Mouse (Mus musculus) ES-E14 (cell line): ENCODE results near the gene Bach1. TPM values are rescaled to one million over a fixed set of nuclear protein-coding genes. Genes with fewer than 3 reads are reported as not detected.

Experiments used
- DNase-seq: peaks from one replicate; pipeline ENCODE4 v3.0.0-alpha.2; 2013; ENCODE audit warnings: low read depth, low spot score
- H3K27ac ChIP-seq: 2 replicates; pipeline ENCODE4 v1.5.1; 2012; ENCODE audit warnings: low read depth, mild to moderate bottlenecking, low read length, moderate library complexity, mixed read lengths; ENCODE audit not compliant: poor library complexity, insufficient read depth, severe bottlenecking
- H3K36me3 ChIP-seq: 2 replicates; pipeline ENCODE4 v1.6.1; 2012; ENCODE audit warnings: mild to moderate bottlenecking, low read length, moderate library complexity, mixed read lengths; ENCODE audit not compliant: control insufficient read depth, poor library complexity, insufficient read depth, severe bottlenecking
- H3K4me1 ChIP-seq, 2 experiments: fragments of 150-350 bp in 1 of 2; sonication (generic) in 1 of 2; 2 replicates each; pipeline ENCODE4 v1.6.1; 2012; ENCODE audit warnings: low read length in 2 of 2, mild to moderate bottlenecking in 1 of 2, mixed read lengths in 1 of 2; ENCODE audit not compliant: control insufficient read depth in 2 of 2, insufficient read depth in 2 of 2, poor library complexity in 1 of 2
- H3K4me3 ChIP-seq, 2 experiments: fragments of 150-350 bp in 1 of 2; sonication (generic) in 1 of 2; 2 replicates each; pipeline ENCODE4 v1.5.1; 2012; ENCODE audit warnings: low read length in 2 of 2, low read depth in 1 of 2, mild to moderate bottlenecking in 1 of 2, mixed read lengths in 1 of 2; ENCODE audit not compliant: insufficient read depth in 1 of 2, poor library complexity in 1 of 2, severe bottlenecking in 1 of 2
- H3K9ac ChIP-seq: 2 replicates; pipeline ENCODE4 v1.6.1; 2012; ENCODE audit warnings: low read depth, mild to moderate bottlenecking, low read length, mixed read lengths; ENCODE audit not compliant: poor library complexity, insufficient read depth, severe bottlenecking
- H3K9me3 ChIP-seq: fragments of 150-350 bp; sonication (generic); 2 replicates; pipeline ENCODE4 v1.6.1; 2012; ENCODE audit warnings: low read depth, mild to moderate bottlenecking, low read length; ENCODE audit not compliant: control insufficient read depth, insufficient read depth
- CHD2 ChIP-seq: IDR thresholded peaks from 2 replicates; pipeline ENCODE4 v1.6.1; 2014; ENCODE audit warnings: mild to moderate bottlenecking, low read depth, low read length, inconsistent platforms
- HCFC1 ChIP-seq: IDR thresholded peaks from 2 replicates; pipeline ENCODE4 v1.6.1; 2012; ENCODE audit warnings: low read length, inconsistent platforms, borderline replicate concordance; ENCODE audit not compliant: insufficient read depth
- MAFK ChIP-seq: IDR thresholded peaks from 2 replicates; pipeline ENCODE4 v1.6.1; 2014; ENCODE audit warnings: mild to moderate bottlenecking, low read depth, low read length, inconsistent platforms; ENCODE audit not compliant: insufficient read depth
- ZC3H11A ChIP-seq: IDR thresholded peaks from 2 replicates; pipeline ENCODE4 v1.6.1; 2012; ENCODE audit warnings: low read depth, mild to moderate bottlenecking, inconsistent platforms, low read length, borderline replicate concordance
- ZNF384 ChIP-seq: IDR thresholded peaks from 2 replicates; pipeline ENCODE4 v1.6.1; 2012; ENCODE audit warnings: low read depth, low read length, inconsistent platforms
- in situ Hi-C, 2 experiments: fragments of 600-800 bp; cut with MboI; formaldehyde crosslinking; loops; one replicate each; pipeline ENCODE4 v1.15.1; 2025; ENCODE audit warnings: low sequenced_read_pairs in 2 of 2, inconsistent platforms in 1 of 2; ENCODE audit not compliant: unreplicated experiment in 2 of 2
- total RNA-seq: library from RNA; depleted of rRNA; stranded (reverse); fragments of 300-350 nt; gene quantifications from 2 replicates; pipeline ENCODE4 v1.2.3, GENCODE M21; 2012

Gene Bach1
- total RNA-seq, 1 experiment = 19.5 TPM

DNA sequence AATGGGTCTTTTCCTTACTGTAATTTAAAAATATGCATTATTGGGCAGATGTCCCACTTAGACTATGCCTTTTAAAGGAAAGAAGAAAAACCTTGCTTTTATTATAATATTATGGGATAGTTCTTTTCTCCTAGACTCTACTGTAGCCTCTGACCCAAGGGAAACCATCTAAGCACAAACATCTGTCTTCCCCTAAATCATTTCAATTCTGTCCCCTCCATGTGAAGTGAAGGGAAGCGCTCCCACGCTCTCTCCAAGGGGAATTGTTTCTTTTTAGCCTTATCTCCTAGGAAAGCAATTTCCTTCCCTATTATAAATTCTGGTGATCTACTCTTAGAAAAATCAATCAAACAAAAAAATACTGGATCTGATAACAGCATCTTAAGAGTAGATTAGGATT, 71.8 kb downstream of the Bach1 start:
- H3K4me1 ChIP-seq = no peaks in the 10 kb centered on the region
- no peak overlapping the region for H3K27ac ChIP-seq
- in situ Hi-C loops = loop anchor here in 1 of 2 experiments (25.0 kb wide), 1 partner anchor 258 kb away; no protein-coding TSS in a partner anchor
- H3K4me3 ChIP-seq = no peak overlapping the region
- no peak for DNase-seq
- H3K36me3 ChIP-seq = no peaks in the 10 kb centered on the region
- H3K9me3 ChIP-seq = no peaks in the 10 kb centered on the region
- no peak for TF ChIP-seq ZNF384
- no peak for TF ChIP-seq HCFC1
- TF ChIP-seq CHD2 = no peak
- TF ChIP-seq ZC3H11A = no peak
- no peak for TF ChIP-seq MAFK
- no peak overlapping the region for H3K9ac ChIP-seq

DNA sequence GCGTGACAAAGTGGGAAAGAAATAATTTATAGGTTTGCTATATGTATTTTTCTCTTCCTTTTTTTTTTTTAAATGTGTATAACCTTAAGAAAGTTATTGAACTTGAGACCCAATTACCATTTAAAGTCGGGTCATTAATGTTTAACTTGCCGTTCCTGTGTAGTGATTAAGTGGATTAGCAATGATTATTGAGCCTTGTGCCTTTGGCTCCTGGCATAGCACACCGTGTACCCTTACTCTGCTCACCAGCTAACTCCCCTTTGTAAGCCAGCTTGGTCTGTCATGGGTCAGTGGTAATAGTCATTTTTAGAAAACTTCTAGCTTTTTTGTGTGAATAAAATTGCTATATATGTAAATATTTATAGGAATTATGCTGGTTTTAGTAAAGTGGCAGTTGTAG, 73.2 kb downstream of the Bach1 start:
- Histone ChIP-seq H3K9me3 (no peaks in the 10 kb centered on the region), H3K36me3 (no peaks in the 10 kb centered on the region), H3K9ac (no peak overlapping the region), H3K4me3 (no peak overlapping the region), H3K27ac (no peak overlapping the region), H3K4me1 (no peaks in the 10 kb centered on the region)
- no peak for DNase-seq
- in situ Hi-C loops = loop anchor here in 1 of 2 experiments (25.0 kb wide), 1 partner anchor 260 kb away; no protein-coding TSS in a partner anchor
- no peak for TF ChIP-seq ZNF384
- TF ChIP-seq MAFK = no peak
- TF ChIP-seq ZC3H11A = no peak
- no peak for TF ChIP-seq HCFC1

DNA sequence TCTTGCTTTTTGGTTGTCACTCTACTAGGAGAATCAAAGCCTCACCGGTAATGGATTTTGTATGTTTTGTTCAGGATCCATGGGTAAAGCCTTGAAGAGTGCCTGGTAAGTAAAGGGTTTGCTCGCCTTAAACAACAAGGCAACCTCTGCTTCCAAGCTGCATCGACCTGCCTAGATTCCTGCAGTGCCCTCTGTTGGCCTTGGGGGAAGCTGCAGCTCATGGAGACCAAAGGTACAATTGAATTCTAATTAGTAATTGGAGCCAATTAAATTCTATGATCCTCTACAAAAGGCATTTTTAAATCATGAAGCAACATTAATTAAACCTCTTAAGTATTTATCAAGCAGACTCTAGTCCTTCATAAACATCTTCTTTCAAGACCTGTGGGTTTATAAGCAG, 75.7 kb downstream of the Bach1 start:
- TF ChIP-seq ZNF384 (no peak), HCFC1 (no peak), ZC3H11A (no peak), CHD2 (no peak), MAFK (no peak)
- H3K9ac ChIP-seq = no peak overlapping the region
- no peaks in the 10 kb centered on the region for H3K9me3 ChIP-seq
- no peaks in the 10 kb centered on the region for H3K36me3 ChIP-seq
- H3K27ac ChIP-seq = no peak overlapping the region
- no peaks in the 10 kb centered on the region for H3K4me1 ChIP-seq
- in situ Hi-C loops = loop anchor here in 1 of 2 experiments (25.0 kb wide), 1 partner anchor 262 kb away; no protein-coding TSS in a partner anchor
- no peak for DNase-seq
- no peak overlapping the region for H3K4me3 ChIP-seq

GRCm38 (mm10) chr16:87777373-87777772, 78.6 kb downstream of the Bach1 start:
- no peak overlapping the region for H3K9ac ChIP-seq
- no peak overlapping the region for H3K27ac ChIP-seq
- H3K36me3 ChIP-seq = no peaks in the 10 kb centered on the region
- no peaks in the 10 kb centered on the region for H3K4me1 ChIP-seq
- in situ Hi-C loops = no loop called here
- no peaks in the 10 kb centered on the region for H3K9me3 ChIP-seq
- no peak for DNase-seq
- TF ChIP-seq CHD2 = no peak
- no peak for TF ChIP-seq ZNF384
- no peak for TF ChIP-seq HCFC1
- TF ChIP-seq MAFK = no peak
- no peak for TF ChIP-seq ZC3H11A
- H3K4me3 ChIP-seq = no peak overlapping the region

DNA sequence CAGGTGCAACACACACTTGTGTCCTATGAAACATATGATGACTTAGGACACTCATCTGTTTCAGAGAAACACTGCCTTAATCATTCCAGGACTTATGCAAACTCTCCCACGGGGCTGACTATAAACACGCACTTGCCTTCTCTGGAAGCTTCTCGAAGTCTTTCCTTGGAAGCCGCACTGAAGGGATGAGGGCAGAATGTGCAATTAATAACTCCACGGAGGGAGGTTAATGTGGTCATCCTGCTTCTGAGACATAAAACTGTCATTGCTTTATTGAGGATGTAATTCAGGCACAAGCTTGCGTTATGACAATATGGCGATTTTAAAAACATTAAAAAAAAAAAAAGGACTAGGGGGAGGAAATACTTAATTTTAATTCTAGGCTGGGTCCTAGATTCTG, 82.9 kb downstream of the Bach1 start:
- no peak overlapping the region for H3K9ac ChIP-seq
- TF ChIP-seq MAFK (no peak), ZC3H11A (no peak), CHD2 (no peak), ZNF384 (no peak), HCFC1 (no peak)
- in situ Hi-C loops = no loop called here

More for the DNA sequence above, 82.9 kb downstream of the Bach1 start:
- Histone ChIP-seq H3K27ac (no peak overlapping the region), H3K9me3 (no peaks in the 10 kb centered on the region), H3K36me3 (no peaks in the 10 kb centered on the region), H3K4me1 (no peaks in the 10 kb centered on the region), H3K4me3 (no peak overlapping the region)
- DNase-seq = no peak
